8 mouse cellular contexts compared by ENCODE assay signal in genomic region chr4:133184898-133185665, GRCm38 (mm10). TPM values are rescaled to one million over a fixed set of nuclear protein-coding genes. Genes with fewer than 3 reads are reported as not detected.
DNase-seq lines count a peak whose midpoint lies in the region; ATAC-seq lines count a peak whose summit lies in the region.

No protein-coding gene starts in this region.

- no peaks in the 10 kb centered on the region for H3K27me3 ChIP-seq in forebrain, embryonic 13.5 days
- no peaks in the 10 kb centered on the region for H3K27me3 ChIP-seq in limb, embryonic 13.5 days
- no peaks in the 10 kb centered on the region for H3K27me3 ChIP-seq in neural tube, embryonic 14.5 days (ENCODE audit: control insufficient read depth, insufficient read depth, low read length)

- peaks cover 17% of the 10 kb centered on the region for H3K4me1 ChIP-seq in forebrain, embryonic 13.5 days
- H3K4me1 ChIP-seq in limb, embryonic 13.5 days, result peaks cover 47% of the 10 kb centered on the region
- no peaks in the 10 kb centered on the region for H3K4me1 ChIP-seq in neural tube, embryonic 14.5 days (ENCODE audit: control insufficient read depth, insufficient read depth, low read length)

- intact Hi-C loops in heart, postnatal 25 days (cut with DNase I), result no loop called here

- H3K9me3 ChIP-seq in forebrain, embryonic 13.5 days (replicated peaks), result no peaks in the 10 kb centered on the region
- no peaks in the 10 kb centered on the region for H3K9me3 ChIP-seq in limb, embryonic 13.5 days
- H3K9me3 ChIP-seq in neural tube, embryonic 14.5 days (ENCODE audit: control insufficient read depth, low read length), result no peaks in the 10 kb centered on the region

- peaks cover 49% of the 10 kb centered on the region for H3K36me3 ChIP-seq in forebrain, embryonic 13.5 days (ENCODE audit: poor library complexity, severe bottlenecking)
- peaks cover 51% of the 10 kb centered on the region for H3K36me3 ChIP-seq in limb, embryonic 13.5 days
- H3K36me3 ChIP-seq in neural tube, embryonic 14.5 days (ENCODE audit: control insufficient read depth, insufficient read depth, low read length), result peaks cover 9% of the 10 kb centered on the region

- H3K4me2 ChIP-seq in forebrain, embryonic 13.5 days, result no peak overlapping the region
- H3K4me2 ChIP-seq in limb, embryonic 13.5 days (replicated peaks), result peak overlapping the region; percentile 51
- H3K4me2 ChIP-seq in neural tube, embryonic 14.5 days (ENCODE audit: low read depth, low read length), result no peak overlapping the region

- ATAC-seq in forebrain, embryonic 13.5 days, result no peak
- ATAC-seq in limb, embryonic 13.5 days (ENCODE audit: low FRiP score, low read depth), result peak; percentile 76
- no peak for ATAC-seq in neural tube, embryonic 14.5 days (ENCODE audit: low read depth)
- ATAC-seq in erythroblast, adult 5-6 weeks (replicated peaks; ENCODE audit: low FRiP score, poor library complexity, severe bottlenecking), result no peak

- peak overlapping the region; percentile 73 for H3K27ac ChIP-seq in forebrain, embryonic 13.5 days
- peak overlapping the region; percentile 95 for H3K27ac ChIP-seq in limb, embryonic 13.5 days
- 0 out of 2 replicates have a peak overlapping the region, but pooled peaks have one; percentile 2 for H3K27ac ChIP-seq in neural tube, embryonic 14.5 days (ENCODE audit: low read depth, low read length)

- H3K9ac ChIP-seq in forebrain, embryonic 13.5 days, result peak overlapping the region; percentile 10; the same call in 1 of the 2 replicates
- peak overlapping the region; percentile 54 for H3K9ac ChIP-seq in limb, embryonic 13.5 days
- no peak overlapping the region for H3K9ac ChIP-seq in neural tube, embryonic 14.5 days (replicated peaks; ENCODE audit: low read depth, low read length)

- peak; percentile 56 for DNase-seq in 416B (ENCODE audit: low read depth)
- peak; percentile 86 for DNase-seq in CD4-positive, CD25-positive, alpha-beta regulatory T cell, adult 2 months (ENCODE audit: low read depth, low spot score)
- peak; percentile 74 for DNase-seq in heart, postnatal 25 days (ENCODE audit: low spot score)
- DNase-seq in frontal cortex, adult 2 months (ENCODE audit: extremely low spot score in 1 of 2, low spot score in 1 of 2), result no peak

- 48% methylated on average over 15 of the region's 15 CpGs for WGBS in forebrain, embryonic 13.5 days
- WGBS in limb, embryonic 13.5 days, result 10% methylated on average over 15 of the region's 15 CpGs
- WGBS in neural tube, embryonic 14.5 days, result 37% methylated on average over 15 of the region's 15 CpGs

- no peak overlapping the region for H3K4me3 ChIP-seq in forebrain, embryonic 13.5 days
- peak overlapping the region; percentile 7; the same call in 1 of the 2 replicates for H3K4me3 ChIP-seq in limb, embryonic 13.5 days
- no peak overlapping the region for H3K4me3 ChIP-seq in neural tube, embryonic 14.5 days (ENCODE audit: low read depth, low read length)

RNA-seq across cellular contexts. Expression of gene Cd164l2, which starts 26.8 kb away (rescaled TPM):
- 0.17 and 0.30 TPM in 2 replicates for polyA plus RNA-seq in forebrain, embryonic 13.5 days (2015; fragmentation: Nextera tagmentation; extraction: Ambion mirVana)
- total RNA-seq in heart, postnatal 25 days (2021), result under 1 TPM in 1 of 2 experiments, not detected in 1; 0.53 TPM
- polyA plus RNA-seq in limb, embryonic 13.5 days (2015; fragmentation: Nextera tagmentation; extraction: Ambion mirVana), result 2.8 and 5.9 TPM in 2 replicates
- polyA plus RNA-seq in neural tube, embryonic 14.5 days (2014; fragmentation: Nextera tagmentation; extraction: Ambion mirVana), result 0.82 and 2.0 TPM in 2 replicates
- 8.1 and 9.9 TPM in 2 replicates for polyA plus RNA-seq in frontal cortex, adult 2 months (2012; rRNA removed)
- total RNA-seq in erythroblast, adult 5-6 weeks (2015; ENCODE audit: low replicate concordance), result not detected in 2 replicates
- not detected in 2 replicates for total RNA-seq in erythroblast, adult 5-6 weeks (2017; ENCODE audit: low replicate concordance)

RNA-seq across cellular contexts. Expression of gene Gpr3, which starts 27.3 kb away (rescaled TPM):
- polyA plus RNA-seq in forebrain, embryonic 13.5 days (2015; fragmentation: Nextera tagmentation; extraction: Ambion mirVana), result 0.33 and 0.57 TPM in 2 replicates
- under 1 TPM in 1 of 2 experiments, not detected in 1; 0.22 TPM for total RNA-seq in heart, postnatal 25 days (2021)
- 0.32 and 0.38 TPM in 2 replicates for polyA plus RNA-seq in limb, embryonic 13.5 days (2015; fragmentation: Nextera tagmentation; extraction: Ambion mirVana)
- polyA plus RNA-seq in neural tube, embryonic 14.5 days (2014; fragmentation: Nextera tagmentation; extraction: Ambion mirVana), result 2.4 and 2.5 TPM in 2 replicates
- polyA plus RNA-seq in frontal cortex, adult 2 months (2012; rRNA removed), result 8.9 and 14.7 TPM in 2 replicates
- not detected in 2 replicates for total RNA-seq in erythroblast, adult 5-6 weeks (2015; ENCODE audit: low replicate concordance)
- not detected in 2 replicates for total RNA-seq in erythroblast, adult 5-6 weeks (2017; ENCODE audit: low replicate concordance)

RNA-seq across cellular contexts. Expression of gene Wasf2, which starts 54.8 kb away (rescaled TPM):
- polyA plus RNA-seq in forebrain, embryonic 13.5 days (2015; fragmentation: Nextera tagmentation; extraction: Ambion mirVana), result 36.7 and 42.9 TPM in 2 replicates
- total RNA-seq in heart, postnatal 25 days (2021), result 100 to 1,000 TPM in 1 of 2 experiments, 10 to 100 TPM in 1; 77.7 to 110 TPM
- polyA plus RNA-seq in limb, embryonic 13.5 days (2015; fragmentation: Nextera tagmentation; extraction: Ambion mirVana), result 114 and 132 TPM in 2 replicates
- 18.5 and 19.6 TPM in 2 replicates for polyA plus RNA-seq in neural tube, embryonic 14.5 days (2014; fragmentation: Nextera tagmentation; extraction: Ambion mirVana)
- 14.2 and 16.3 TPM in 2 replicates for polyA plus RNA-seq in frontal cortex, adult 2 months (2012; rRNA removed)
- 49.6 and 78.6 TPM in 2 replicates for total RNA-seq in erythroblast, adult 5-6 weeks (2015; ENCODE audit: low replicate concordance)
- 40.3 and 58.8 TPM in 2 replicates for total RNA-seq in erythroblast, adult 5-6 weeks (2017; ENCODE audit: low replicate concordance)

RNA-seq across cellular contexts. Expression of gene Map3k6, which starts 55.5 kb away (rescaled TPM):
- polyA plus RNA-seq in forebrain, embryonic 13.5 days (2015; fragmentation: Nextera tagmentation; extraction: Ambion mirVana), result 0.92 and 1.0 TPM in 2 replicates
- total RNA-seq in heart, postnatal 25 days (2021), result 10 to 100 TPM; 10.8 to 20.1 TPM
- polyA plus RNA-seq in limb, embryonic 13.5 days (2015; fragmentation: Nextera tagmentation; extraction: Ambion mirVana), result 2.4 and 2.6 TPM in 2 replicates
- polyA plus RNA-seq in neural tube, embryonic 14.5 days (2014; fragmentation: Nextera tagmentation; extraction: Ambion mirVana), result 2.6 and 2.9 TPM in 2 replicates
- polyA plus RNA-seq in frontal cortex, adult 2 months (2012; rRNA removed), result 3.9 and 4.0 TPM in 2 replicates
- total RNA-seq in erythroblast, adult 5-6 weeks (2015; ENCODE audit: low replicate concordance), result 0.96 and 4.6 TPM in 2 replicates
- total RNA-seq in erythroblast, adult 5-6 weeks (2017; ENCODE audit: low replicate concordance), result 0.42 TPM in 1 of 2 replicates, not detected in the other

Comparison
In these comparisons a context has a peak if more than half of its experiments do, and no peak if none do; other contexts are left out.
1. DNase-seq: peak in 416B (single experiment), CD4-positive, CD25-positive, alpha-beta regulatory T cell, adult 2 months (single experiment) and heart, postnatal 25 days (single experiment); none in frontal cortex, adult 2 months (0 of 2).
2. H3K27ac ChIP-seq: peak in every context shown above with its lines; median percentile 95 in limb, embryonic 13.5 days; 73 in forebrain, embryonic 13.5 days; 2 in neural tube, embryonic 14.5 days.